Mouse (Mus musculus): Measurements from ENCODE around the gene Fkrp. TPM values are rescaled to one million over a fixed set of nuclear protein-coding genes. Genes with fewer than 3 reads are reported as not detected.

Gene Fkrp
- total and polyA plus RNA-seq, 3 experiments: 16.5 to 23.4 (median 20.3) TPM

GRCm38 (mm10) chr7:16781816-16782554 is 34.5 kb downstream of the Fkrp start:
- Histone ChIP-seq H3K79me2 (replicated peaks; ENCODE audit: control insufficient read depth, extremely low read depth, insufficient read depth, poor library complexity, severe bottlenecking) (peaks cover 54% of the 10 kb centered on the region), H3K36me3 (replicated peaks in 1 of 2; ENCODE audit: control insufficient read depth in 1 of 2, insufficient read depth in 1 of 2, low read length in 1 of 2) (peaks cover 13 to 21% of the 10 kb centered on the region in 2 experiments), H3K4me3 (replicated peaks in 1 of 3; ENCODE audit: low read depth in 2 of 3, low read length in 2 of 3, poor library complexity in 1 of 3) (peak overlapping the region; percentile 76 to 99 (median 79)), H3K27me3 (replicated peaks) (no peaks in the 10 kb centered on the region), H3K4me2 (ENCODE audit: insufficient read depth, low read depth, poor library complexity, severe bottlenecking) (peak overlapping the region; percentile 68), H3K4me1 (ENCODE audit: control insufficient read depth in 1 of 2, insufficient read depth in 2 of 2) (peaks cover 7 to 22% of the 10 kb centered on the region in 2 experiments), H3K27ac (ENCODE audit: insufficient read depth, low read depth) (peak overlapping the region; percentile 5), H3K9me3 (replicated peaks; ENCODE audit: low read length) (peaks cover 2% of the 10 kb centered on the region), H3K9ac (ENCODE audit: insufficient read depth, low read depth) (peak overlapping the region; percentile 74)
- peak; percentile 44 for DNase-seq (ENCODE audit: extremely low read depth)
- in situ Hi-C loops (cut with MboI; ENCODE audit: low pct_ligation_motif_present, low pct_unique_long_range_greater_than_20kb, low sequenced_read_pairs) (loop anchor here (5.0 to 25.0 kb wide), 2 partner anchors 35 to 845 kb away; partner anchors contain the start of gene Nop53), dilution Hi-C loops (cut with MboI; ENCODE audit: extremely low pct_ligation_motif_present, extremely low pct_unique_long_range_greater_than_20kb, low sequenced_read_pairs) (no loop called here)
- TF ChIP-seq KAT2A (IDR thresholded peaks at IDR 0.05; ENCODE audit: insufficient replicate concordance, low read length): no peak
- TF ChIP-seq JUN (IDR thresholded peaks at IDR 0.05; ENCODE audit: insufficient read depth, low read depth, low read length): no peak
- no peak for TF ChIP-seq TCF12 (IDR thresholded peaks at IDR 0.05; ENCODE audit: low read depth, low read length)
- TF ChIP-seq SIN3A (IDR thresholded peaks at IDR 0.05; ENCODE audit: low read length): no peak
- no peak for TF ChIP-seq EP300 (IDR thresholded peaks at IDR 0.05; ENCODE audit: low read length)
- TF ChIP-seq MXI1 (IDR thresholded peaks at IDR 0.05; ENCODE audit: low read depth, low read length): no peak; the same call in 1 of the 2 replicates
- TF ChIP-seq RCOR1 (conservative IDR thresholded peaks at IDR 0.05; ENCODE audit: low read depth, low read length): no peak
- TF ChIP-seq ELF1 (IDR thresholded peaks at IDR 0.05; ENCODE audit: low read depth, low read length): no peak
- no peak for TF ChIP-seq ETS1 (conservative IDR thresholded peaks at IDR 0.05; ENCODE audit: low read depth, low read length)
- 0 out of 2 replicates have a peak, but pooled peaks have one; percentile 51 for TF ChIP-seq BHLHE40 (IDR thresholded peaks at IDR 0.05; ENCODE audit: low read depth, low read length)
- TF ChIP-seq MAZ (IDR thresholded peaks at IDR 0.05; ENCODE audit: low read depth, low read length): no peak
- 0 out of 2 replicates have a peak, but pooled peaks have one; percentile 19 for TF ChIP-seq MEF2A (IDR thresholded peaks at IDR 0.05; ENCODE audit: borderline replicate concordance, low read depth, low read length)
- TF ChIP-seq ZKSCAN1 (IDR thresholded peaks at IDR 0.05; ENCODE audit: borderline replicate concordance, low read depth, low read length): no peak

- Histone ChIP-seq H3K9ac (ENCODE audit: insufficient read depth, low read depth) (peak overlapping the region; percentile 74), H3K4me2 (ENCODE audit: insufficient read depth, low read depth, poor library complexity, severe bottlenecking) (peak overlapping the region; percentile 57), H3K27ac (ENCODE audit: insufficient read depth, low read depth) (no peak overlapping the region), H3K27me3 (replicated peaks) (no peaks in the 10 kb centered on the region), H3K36me3 (replicated peaks in 1 of 2; ENCODE audit: control insufficient read depth in 1 of 2, insufficient read depth in 1 of 2, low read length in 1 of 2) (peaks cover 10 to 16% of the 10 kb centered on the region in 2 experiments), H3K79me2 (replicated peaks; ENCODE audit: control insufficient read depth, extremely low read depth, insufficient read depth, poor library complexity, severe bottlenecking) (peaks cover 49% of the 10 kb centered on the region), H3K4me1 (ENCODE audit: control insufficient read depth in 1 of 2, insufficient read depth in 2 of 2) (peaks cover 7 to 18% of the 10 kb centered on the region in 2 experiments), H3K4me3 (replicated peaks in 1 of 3; ENCODE audit: low read depth in 2 of 3, low read length in 2 of 3, poor library complexity in 1 of 3) (peak overlapping the region; percentile 76 to 99 (median 79)), H3K9me3 (replicated peaks; ENCODE audit: low read length) (peaks cover 2% of the 10 kb centered on the region)
- DNase-seq (ENCODE audit: extremely low read depth): no peak
- TF ChIP-seq POLR2AphosphoS2 (IDR thresholded peaks at IDR 0.05; ENCODE audit: low read depth, low read length): peak; percentile 32; the same call in 1 of the 2 replicates
- TF ChIP-seq USF2 (conservative IDR thresholded peaks at IDR 0.05; ENCODE audit: low read depth, low read length): no peak
- no peak for TF ChIP-seq JUND (conservative IDR thresholded peaks at IDR 0.05; ENCODE audit: low read depth, low read length)
- no peak for TF ChIP-seq CTCF (conservative IDR thresholded peaks at IDR 0.05 in 1 of 2, IDR thresholded peaks at IDR 0.05 in 1 of 2; ENCODE audit: low read depth in 2 of 2, low read length in 2 of 2)
- TF ChIP-seq MXI1 (IDR thresholded peaks at IDR 0.05; ENCODE audit: low read depth, low read length): 0 out of 2 replicates have a peak, but pooled peaks have one; percentile 6
- in situ Hi-C loops (cut with MboI; ENCODE audit: low pct_ligation_motif_present, low pct_unique_long_range_greater_than_20kb, low sequenced_read_pairs) (loop anchor here (5.0 to 25.0 kb wide), 2 partner anchors 34 to 844 kb away; partner anchors contain the start of gene Nop53), dilution Hi-C loops (cut with MboI; ENCODE audit: extremely low pct_ligation_motif_present, extremely low pct_unique_long_range_greater_than_20kb, low sequenced_read_pairs) (no loop called here)
Observed at GRCm38 (mm10) chr7:16781555-16781815, 35.0 kb downstream of the Fkrp start.
